Comparison of ENCODE assay signal across 14 mouse cellular contexts in genomic region chr5:16095345-16095744, GRCm38 (mm10).
A peak's percentile ranks its signal among the peaks of the same experiment; 100 is the strongest.
DNase-seq lines count a peak whose midpoint lies in the region; ATAC-seq lines count a peak whose summit lies in the region.
"Had no signal": no experiment of that assay in that cellular context is flagged by ENCODE, and none has a peak within 500 bp of the region (broad histone marks: within the 10 kb centered on the region; RNA-seq: fewer than 3 reads in every experiment).

No protein-coding gene starts in this region.

- peaks cover 4% of the 10 kb centered on the region; the same call in 1 of the 2 replicates for H3K4me1 ChIP-seq in midbrain, embryonic 13.5 days (replicated peaks)
- H3K4me1 ChIP-seq in midbrain, embryonic 16.5 days (ENCODE audit: control insufficient read depth, insufficient read depth, low read length), result no peaks in the 10 kb centered on the region

- H3K27me3 ChIP-seq in midbrain, embryonic 13.5 days, result no peaks in the 10 kb centered on the region
- H3K27me3 ChIP-seq in midbrain, embryonic 16.5 days (ENCODE audit: control insufficient read depth, insufficient read depth, low read depth, low read length), result no peaks in the 10 kb centered on the region
- H3K27me3 ChIP-seq: CH12.LX had no signal

- 50% methylated on average over 4 of the region's 4 CpGs for WGBS in midbrain, embryonic 13.5 days
- 49% methylated on average over 4 of the region's 4 CpGs for WGBS in midbrain, embryonic 16.5 days

- no peak overlapping the region for H3K4me3 ChIP-seq in midbrain, embryonic 13.5 days (replicated peaks)
- H3K4me3 ChIP-seq in midbrain, embryonic 16.5 days (ENCODE audit: low read depth, low read length), result no peak overlapping the region
- H3K4me3 ChIP-seq: layer of hippocampus, adult 2 months had no signal

- H3K27ac ChIP-seq in midbrain, embryonic 13.5 days, result 0 out of 2 replicates have a peak overlapping the region, but pooled peaks have one; percentile 56
- H3K27ac ChIP-seq in midbrain, embryonic 16.5 days (ENCODE audit: low read length), result no peak overlapping the region
- H3K27ac ChIP-seq: kidney, postnatal 0 days; layer of hippocampus, adult 2 months; macrophage had no signal

- no peaks in the 10 kb centered on the region for H3K9me3 ChIP-seq in midbrain, embryonic 13.5 days
- no peaks in the 10 kb centered on the region for H3K9me3 ChIP-seq in midbrain, embryonic 16.5 days (replicated peaks; ENCODE audit: control insufficient read depth, low read length, poor library complexity, severe bottlenecking)

- ATAC-seq in cerebellum, adult (ENCODE audit: insufficient number of reproducible peaks, low FRiP score, low TSS enrichment), result peak; percentile 94
- ATAC-seq in midbrain, embryonic 13.5 days, result no peak
- no peak for ATAC-seq in midbrain, embryonic 16.5 days

- no peak overlapping the region for H3K9ac ChIP-seq in midbrain, embryonic 13.5 days (replicated peaks)
- H3K9ac ChIP-seq in midbrain, embryonic 16.5 days (ENCODE audit: low read depth, low read length), result no peak overlapping the region

- no peaks in the 10 kb centered on the region for H3K36me3 ChIP-seq in midbrain, embryonic 13.5 days
- no peaks in the 10 kb centered on the region for H3K36me3 ChIP-seq in midbrain, embryonic 16.5 days (ENCODE audit: control insufficient read depth, insufficient read depth, low read length)

- H3K4me2 ChIP-seq in midbrain, embryonic 13.5 days (replicated peaks), result no peak overlapping the region
- no peak overlapping the region for H3K4me2 ChIP-seq in midbrain, embryonic 16.5 days (ENCODE audit: low read length)

- no peak for DNase-seq in cerebellum, postnatal 4 days (ENCODE audit: low spot score in 2 of 2)
- DNase-seq in cerebellum, postnatal 14 days, result peak; percentile 63 to 81
- DNase-seq in yolk sac, embryonic 10.5 days (ENCODE audit: low spot score), result peak; percentile 11
- DNase-seq in adipocyte (ENCODE audit: low spot score), result no peak
- DNase-seq in spleen, postnatal 10 days (ENCODE audit: low spot score in 2 of 2), result no peak
- DNase-seq: lung, adult 18-20 months; thymus, adult 2 months had no signal

Comparison
In these comparisons a context has a peak if more than half of its experiments do, and no peak if none do; other contexts are left out.
1. DNase-seq: peak in cerebellum, postnatal 14 days (2 of 2) and yolk sac, embryonic 10.5 days (single experiment); none in cerebellum, postnatal 4 days (0 of 2), adipocyte (single experiment) and spleen, postnatal 10 days (0 of 2).